Mouse (Mus musculus): Measurements from ENCODE around the gene Zfhx3. TPM values are rescaled to one million over a fixed set of nuclear protein-coding genes. Genes with fewer than 3 reads are reported as not detected.
A peak's percentile ranks its signal among the peaks of the same experiment; 100 is the strongest.

Zfhx3 gene
- polyA plus RNA-seq, 1 experiment from 2014 or later = 65.9 TPM

DNA sequence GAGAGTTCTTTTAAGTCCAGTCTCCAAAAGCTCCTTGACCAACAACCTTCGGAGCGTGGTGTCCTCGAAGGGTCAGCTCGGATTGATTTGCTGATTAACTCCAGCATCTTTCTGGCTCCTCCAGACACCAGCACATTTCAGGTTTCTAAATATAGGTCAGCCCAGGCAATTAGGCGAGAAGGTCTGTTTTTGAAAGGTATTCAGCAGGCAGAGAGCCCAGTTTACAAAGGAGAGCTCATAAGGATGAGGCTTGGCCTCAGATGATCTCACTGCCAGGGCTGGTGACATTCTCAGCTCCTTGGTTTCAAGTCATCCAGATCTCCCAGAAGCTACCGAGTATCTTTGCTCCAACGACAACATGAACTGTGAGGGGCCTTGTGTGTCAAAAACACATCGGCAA lies 535.7 kb downstream of the Zfhx3 start:
- H3K9me3 ChIP-seq = no peaks in the 10 kb centered on the region
- no peak overlapping the region for H3K9ac ChIP-seq (replicated peaks)
- no peak overlapping the region for H3K4me3 ChIP-seq (replicated peaks)
- H3K36me3 ChIP-seq = no peaks in the 10 kb centered on the region
- H3K27ac ChIP-seq = no peak overlapping the region
- H3K4me2 ChIP-seq (replicated peaks) = no peak overlapping the region
- no peaks in the 10 kb centered on the region for H3K27me3 ChIP-seq
- ATAC-seq = no peak
- H3K4me1 ChIP-seq (replicated peaks) = peaks cover 25% of the 10 kb centered on the region
- 90% methylated on average over 8 of the region's 8 CpGs for WGBS

GRCm38 (mm10) chr8:108480141-108480540 lies 537.7 kb downstream of the Zfhx3 start:
- Histone ChIP-seq H3K4me1 (replicated peaks) (peaks cover 37% of the 10 kb centered on the region), H3K27ac (peak overlapping the region; percentile 97), H3K9me3 (no peaks in the 10 kb centered on the region), H3K27me3 (no peaks in the 10 kb centered on the region), H3K36me3 (no peaks in the 10 kb centered on the region), H3K9ac (replicated peaks) (no peak overlapping the region; the same call in 1 of the 2 replicates), H3K4me2 (replicated peaks) (no peak overlapping the region), H3K4me3 (replicated peaks) (no peak overlapping the region)
- ATAC-seq = no peak
- 65% methylated on average over 12 of the region's 12 CpGs for WGBS

DNA sequence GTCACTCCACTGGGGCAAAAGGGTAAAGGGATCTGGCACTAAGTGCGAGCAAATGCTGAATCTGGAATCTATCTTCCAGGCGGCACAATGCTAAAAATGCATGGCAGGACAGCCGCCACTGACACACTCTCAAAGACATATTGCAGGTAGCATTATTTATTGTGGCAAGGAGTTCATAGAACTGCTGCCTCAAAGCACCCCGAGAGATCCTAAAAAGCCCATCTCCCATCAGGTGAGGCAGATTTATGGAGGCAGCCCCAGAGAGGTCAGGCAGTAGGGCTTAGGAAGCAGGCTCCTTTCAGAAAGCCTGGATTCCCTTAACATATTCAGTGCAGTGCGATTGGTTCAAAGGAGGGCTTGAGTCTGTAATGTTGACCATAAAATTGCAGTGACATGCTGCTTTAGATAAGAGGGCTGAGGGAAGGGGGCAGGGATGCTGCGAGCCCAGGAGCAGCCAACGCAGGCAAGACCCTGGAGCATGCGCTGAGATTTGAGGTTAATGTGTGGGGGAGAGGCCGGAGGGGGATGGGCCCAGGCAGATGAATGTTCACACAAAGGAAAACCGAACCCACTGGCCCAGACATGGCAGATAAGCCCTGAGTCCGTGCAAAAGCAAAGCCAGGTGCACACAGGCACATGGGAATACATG lies 538.8 kb downstream of the Zfhx3 start:
- Histone ChIP-seq H3K27ac (peak overlapping the region; percentile 97), H3K9me3 (no peaks in the 10 kb centered on the region), H3K4me3 (replicated peaks) (no peak overlapping the region), H3K27me3 (no peaks in the 10 kb centered on the region), H3K36me3 (no peaks in the 10 kb centered on the region), H3K4me2 (replicated peaks) (no peak overlapping the region), H3K4me1 (replicated peaks) (peaks cover 37% of the 10 kb centered on the region), H3K9ac (replicated peaks) (peak overlapping the region; percentile 32; the same call in 1 of the 2 replicates)
- WGBS = 21% methylated on average over 11 of the region's 11 CpGs
- ATAC-seq = peak; percentile 98

DNA sequence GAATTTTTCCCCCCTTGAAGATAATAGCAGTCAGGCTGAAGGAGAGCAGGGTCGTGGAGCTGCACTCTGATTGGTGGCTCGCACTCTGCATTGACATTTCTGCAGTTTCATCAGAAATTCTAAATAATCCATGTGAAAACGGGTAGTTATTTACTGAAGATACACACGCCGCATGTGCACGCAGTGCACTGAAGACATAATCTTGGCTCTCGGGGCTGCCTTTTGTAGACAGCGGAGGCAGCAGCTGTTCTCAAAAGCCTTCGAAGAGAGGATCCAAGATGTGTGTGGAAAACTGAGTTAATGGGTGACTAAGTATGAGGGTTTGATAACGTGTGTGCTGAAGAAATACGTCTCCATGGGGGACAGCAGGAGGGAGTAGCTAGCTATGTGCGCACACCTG lies 553.7 kb downstream of the Zfhx3 start:
- no peak overlapping the region for H3K4me2 ChIP-seq (replicated peaks)
- H3K4me3 ChIP-seq (replicated peaks) = no peak overlapping the region
- H3K36me3 ChIP-seq = no peaks in the 10 kb centered on the region
- WGBS = 61% methylated on average over 12 of the region's 12 CpGs
- 0 out of 2 replicates have a peak, but pooled peaks have one; percentile 37 for ATAC-seq
- H3K9me3 ChIP-seq = no peaks in the 10 kb centered on the region
- H3K27ac ChIP-seq = peak overlapping the region; percentile 74
- peaks cover 21% of the 10 kb centered on the region for H3K4me1 ChIP-seq (replicated peaks)
- H3K9ac ChIP-seq (replicated peaks) = 0 out of 2 replicates have a peak overlapping the region, but pooled peaks have one; percentile 7
- H3K27me3 ChIP-seq = no peaks in the 10 kb centered on the region

DNA sequence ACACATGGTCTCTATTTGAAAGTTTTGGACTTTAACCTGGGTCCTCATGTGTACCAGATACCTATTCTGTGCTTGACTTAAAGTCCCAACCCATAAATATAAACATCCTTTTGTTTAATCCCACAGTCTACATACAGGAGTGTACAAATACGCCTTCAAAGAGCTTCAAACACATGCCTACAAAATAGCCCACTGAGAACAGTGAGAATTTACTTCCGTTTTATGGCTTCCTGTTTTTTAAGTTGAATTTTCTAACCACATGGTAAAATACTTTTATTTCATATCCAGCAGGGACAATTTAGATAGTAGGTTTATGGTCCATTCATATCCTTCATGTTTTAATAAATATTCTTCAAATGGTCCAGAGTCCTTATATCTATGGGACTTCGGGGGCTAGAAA lies 564.3 kb downstream of the Zfhx3 start:
- Histone ChIP-seq H3K4me3 (replicated peaks) (no peak overlapping the region), H3K36me3 (no peaks in the 10 kb centered on the region), H3K4me1 (replicated peaks) (peaks cover 14% of the 10 kb centered on the region), H3K27ac (no peak overlapping the region), H3K27me3 (peaks cover 50% of the 10 kb centered on the region), H3K4me2 (replicated peaks) (no peak overlapping the region), H3K9ac (replicated peaks) (no peak overlapping the region), H3K9me3 (no peaks in the 10 kb centered on the region)
- no peak for ATAC-seq
- 86% methylated on average over 3 of the region's 3 CpGs for WGBS

- Histone ChIP-seq H3K4me1 (replicated peaks) (peaks cover 14% of the 10 kb centered on the region), H3K9ac (replicated peaks) (no peak overlapping the region), H3K27me3 (peaks cover 48% of the 10 kb centered on the region), H3K36me3 (no peaks in the 10 kb centered on the region), H3K4me3 (replicated peaks) (no peak overlapping the region), H3K27ac (no peak overlapping the region), H3K9me3 (no peaks in the 10 kb centered on the region), H3K4me2 (replicated peaks) (no peak overlapping the region)
- 91% methylated on average over 3 of the region's 3 CpGs for WGBS
- no peak for ATAC-seq
Measured at GRCm38 (mm10) chr8:108507769-108508168, 565.3 kb downstream of the Zfhx3 start.

DNA sequence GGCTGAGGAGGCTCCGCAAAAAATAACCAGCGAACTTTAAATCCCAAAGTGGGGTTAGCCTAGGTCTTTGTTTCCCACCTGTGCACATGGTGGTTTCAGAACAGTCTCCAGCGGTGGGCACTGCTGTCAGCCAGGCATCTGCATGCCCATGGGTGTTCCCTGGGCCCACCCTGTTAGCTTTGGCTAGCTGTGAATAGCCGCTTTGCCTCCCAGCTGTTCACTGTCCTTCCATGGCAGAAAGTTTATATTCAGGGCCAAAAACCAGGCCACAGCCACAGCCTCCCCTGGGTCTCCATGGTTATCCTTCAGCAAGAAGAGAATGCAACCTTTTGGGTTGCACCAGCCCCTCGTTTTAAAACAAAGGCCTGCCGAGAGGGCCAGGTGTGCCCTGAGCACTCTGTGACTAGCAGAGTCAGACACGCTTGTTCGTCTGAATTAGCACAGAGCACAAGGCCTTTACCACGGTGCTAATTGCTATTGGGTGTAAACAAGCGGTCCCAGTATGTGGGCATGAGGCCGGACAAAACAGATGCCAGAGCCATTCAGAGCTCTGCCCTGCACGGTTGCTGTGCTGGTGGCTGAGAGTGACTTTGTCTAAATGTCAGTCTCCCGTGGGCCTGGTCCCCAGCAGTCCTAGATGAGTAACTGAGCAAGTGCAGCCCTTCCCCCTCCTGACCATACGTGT lies 568.3 kb downstream of the Zfhx3 start:
- Histone ChIP-seq H3K36me3 (no peaks in the 10 kb centered on the region), H3K27me3 (peaks cover 46% of the 10 kb centered on the region), H3K9me3 (no peaks in the 10 kb centered on the region), H3K4me1 (replicated peaks) (peaks cover 14% of the 10 kb centered on the region), H3K4me3 (replicated peaks) (no peak overlapping the region), H3K9ac (replicated peaks) (no peak overlapping the region), H3K27ac (no peak overlapping the region), H3K4me2 (replicated peaks) (no peak overlapping the region)
- ATAC-seq = peak; percentile 96
- WGBS = 18% methylated on average over 14 of the region's 14 CpGs

GRCm38 (mm10) chr8:108518116-108518515 lies 575.7 kb downstream of the Zfhx3 start:
- no peak for ATAC-seq
- Histone ChIP-seq H3K27ac (no peak overlapping the region), H3K36me3 (no peaks in the 10 kb centered on the region), H3K27me3 (peaks cover 14% of the 10 kb centered on the region), H3K9ac (replicated peaks) (no peak overlapping the region), H3K4me1 (replicated peaks) (no peaks in the 10 kb centered on the region), H3K9me3 (no peaks in the 10 kb centered on the region), H3K4me3 (replicated peaks) (no peak overlapping the region), H3K4me2 (replicated peaks) (no peak overlapping the region)
- WGBS = 89% methylated on average over 7 of the region's 7 CpGs

DNA sequence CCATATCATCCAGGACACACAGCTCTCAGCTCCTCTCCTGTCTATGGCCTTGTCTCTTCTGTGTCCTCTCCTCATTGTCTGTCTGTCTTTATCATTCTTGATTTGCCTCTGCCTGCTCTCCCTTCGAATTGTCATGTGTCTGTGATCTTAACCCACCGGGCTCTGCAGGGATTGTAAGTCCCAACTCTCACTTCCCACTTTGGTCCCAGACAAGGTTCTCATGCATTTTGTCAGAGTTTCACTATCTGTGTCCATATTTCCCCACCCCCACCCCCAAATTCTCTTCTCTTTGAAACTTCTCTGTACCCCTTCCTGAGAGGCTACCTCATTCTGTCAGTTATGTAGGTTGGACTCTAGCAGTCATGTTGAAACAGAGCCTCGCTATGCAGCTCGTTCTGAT lies 579.6 kb downstream of the Zfhx3 start:
- no peak overlapping the region for H3K4me2 ChIP-seq (replicated peaks)
- no peaks in the 10 kb centered on the region for H3K36me3 ChIP-seq
- no peaks in the 10 kb centered on the region; the same call in 1 of the 2 replicates for H3K27me3 ChIP-seq
- H3K9me3 ChIP-seq = no peaks in the 10 kb centered on the region
- H3K9ac ChIP-seq (replicated peaks) = no peak overlapping the region
- H3K4me3 ChIP-seq (replicated peaks) = no peak overlapping the region
- ATAC-seq = no peak
- no peaks in the 10 kb centered on the region for H3K4me1 ChIP-seq (replicated peaks)
- 89% methylated on average over 4 of the region's 4 CpGs for WGBS
- no peak overlapping the region for H3K27ac ChIP-seq

DNA sequence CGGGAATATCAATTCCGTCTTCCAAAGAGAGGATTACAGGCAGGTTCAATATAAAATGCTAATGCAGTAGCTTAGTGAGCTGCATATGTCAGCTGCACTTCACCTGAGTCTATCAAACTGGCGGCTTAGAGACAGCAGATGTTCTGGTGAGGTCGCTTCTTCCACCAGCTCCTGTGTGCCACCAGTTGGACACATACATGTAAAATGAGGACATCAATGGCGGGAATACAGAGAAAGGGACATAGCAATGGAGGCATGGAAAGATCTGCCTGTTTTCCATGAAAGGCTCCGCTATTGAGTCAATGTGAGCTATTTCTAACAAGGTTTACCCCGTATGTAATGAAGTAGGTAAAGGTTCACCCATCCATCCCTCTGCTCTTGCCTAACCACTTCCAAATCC lies 587.0 kb downstream of the Zfhx3 start:
- Histone ChIP-seq H3K4me3 (replicated peaks) (no peak overlapping the region), H3K4me1 (replicated peaks) (0 out of 2 replicates have a peak, but pooled peaks cover 2% of the 10 kb centered on the region), H3K4me2 (replicated peaks) (no peak overlapping the region), H3K27ac (no peak overlapping the region), H3K36me3 (no peaks in the 10 kb centered on the region), H3K27me3 (no peaks in the 10 kb centered on the region), H3K9me3 (no peaks in the 10 kb centered on the region), H3K9ac (replicated peaks) (no peak overlapping the region)
- no peak for ATAC-seq
- WGBS = 77% methylated on average over 7 of the region's 7 CpGs

DNA sequence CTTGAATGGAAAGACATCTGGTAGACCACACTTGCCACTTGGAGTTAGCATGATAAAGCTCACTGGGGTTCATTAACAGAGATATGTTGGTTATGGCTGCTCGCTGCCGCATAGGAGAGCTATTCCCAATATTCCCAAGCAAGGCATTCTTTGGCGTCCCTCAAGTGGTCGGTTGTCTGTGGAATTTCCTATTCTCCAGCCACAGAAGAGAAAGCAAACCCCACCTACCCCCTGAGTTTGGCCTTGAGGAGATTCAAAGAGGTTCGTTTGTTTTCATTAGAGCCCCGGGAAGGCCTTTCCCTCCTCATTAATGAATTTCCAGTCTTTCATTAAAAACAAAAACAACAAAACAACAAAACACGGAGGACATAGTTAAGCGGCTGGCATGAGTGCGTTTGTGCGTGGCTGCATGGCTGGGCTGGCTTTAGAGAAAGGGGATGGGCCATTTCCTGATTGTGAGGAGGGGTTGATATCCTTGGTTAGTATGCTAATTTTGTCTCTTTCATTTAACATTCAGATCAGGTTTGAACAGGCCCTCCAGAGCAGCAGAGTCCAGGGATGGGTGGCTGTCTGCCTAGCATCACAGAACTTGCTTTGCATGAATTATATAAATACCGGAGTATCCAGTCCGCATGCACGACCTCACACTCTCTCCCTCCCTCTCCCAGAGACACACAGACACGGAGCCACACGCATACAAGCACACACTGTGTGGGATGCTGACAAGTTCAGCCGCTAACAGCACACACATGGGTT lies 592.9 kb downstream of the Zfhx3 start:
- Histone ChIP-seq H3K27ac (peak overlapping the region; percentile 86), H3K27me3 (no peaks in the 10 kb centered on the region), H3K4me2 (replicated peaks) (peak overlapping the region; percentile 49), H3K36me3 (no peaks in the 10 kb centered on the region), H3K4me1 (replicated peaks) (peaks cover 50% of the 10 kb centered on the region), H3K9me3 (no peaks in the 10 kb centered on the region), H3K9ac (replicated peaks) (no peak overlapping the region), H3K4me3 (replicated peaks) (peak overlapping the region; percentile 26)
- ATAC-seq = peak; percentile 83
- 50% methylated on average over 16 of the region's 16 CpGs for WGBS

GRCm38 (mm10) chr8:108536186-108536585 lies 593.7 kb downstream of the Zfhx3 start:
- ATAC-seq = no peak
- peak overlapping the region; percentile 62 for H3K9ac ChIP-seq (replicated peaks)
- peak overlapping the region; percentile 86 for H3K27ac ChIP-seq
- peak overlapping the region; percentile 26 for H3K4me3 ChIP-seq (replicated peaks)
- H3K9me3 ChIP-seq = no peaks in the 10 kb centered on the region
- peak overlapping the region; percentile 49 for H3K4me2 ChIP-seq (replicated peaks)
- no peaks in the 10 kb centered on the region for H3K27me3 ChIP-seq
- H3K4me1 ChIP-seq (replicated peaks) = peaks cover 50% of the 10 kb centered on the region
- WGBS = 75% methylated on average over 7 of the region's 7 CpGs
- no peaks in the 10 kb centered on the region for H3K36me3 ChIP-seq
